Mouse (Mus musculus): ENCODE data around the gene Gpr156.
"Not testable (repeated sequence)": the region's sequence is repeated elsewhere in the genome, so short reads cannot be mapped to it uniquely, and the experiment has no call there.

The Gpr156 gene

DNA sequence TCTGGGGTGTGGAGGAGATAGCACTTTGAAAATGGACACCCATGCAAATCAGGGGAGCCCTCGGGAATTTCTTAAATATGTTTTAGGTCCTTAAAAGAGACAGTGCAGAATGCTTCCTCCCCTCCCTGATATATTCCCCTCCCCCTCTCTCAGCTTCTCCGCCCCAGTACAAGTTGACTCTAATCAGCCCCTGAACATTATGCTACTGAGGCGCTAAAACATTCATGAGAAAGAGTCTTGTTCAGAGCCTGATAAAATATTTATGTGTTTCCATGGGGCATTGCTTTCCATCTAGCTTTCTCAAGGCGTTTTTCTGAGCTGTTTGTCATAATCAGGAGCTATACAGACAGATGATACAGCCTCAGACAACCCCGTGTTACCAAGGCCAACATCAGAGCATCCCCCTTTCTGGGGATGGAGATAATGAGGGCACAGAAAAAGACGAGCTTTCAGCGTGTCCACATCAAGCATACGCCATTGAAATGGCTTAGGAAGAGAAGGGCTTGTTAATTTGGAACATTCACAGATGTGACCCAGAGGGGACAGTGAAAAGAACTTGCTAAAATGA, 4.6 kb downstream of the Gpr156 start:
- no peak for DNase-seq

DNA sequence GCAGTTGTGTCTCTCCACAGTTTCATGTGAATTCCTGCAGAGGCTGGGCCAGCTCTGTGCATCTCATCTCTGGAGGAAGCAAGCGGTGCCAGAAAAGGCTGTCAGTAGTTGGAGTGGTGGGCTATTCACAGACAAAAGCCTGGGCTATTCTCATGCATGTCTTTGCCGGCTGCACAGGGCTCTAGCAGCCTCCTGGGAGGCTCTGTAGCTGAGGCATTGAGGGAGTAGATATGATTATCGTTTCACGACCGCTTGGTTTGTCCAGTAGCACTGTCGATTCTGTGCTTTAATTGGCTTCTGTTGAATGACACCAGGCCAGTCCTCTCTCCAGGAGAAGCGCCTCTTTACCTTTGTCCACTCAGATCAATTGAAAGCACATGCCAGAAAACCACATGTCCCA, 9.8 kb downstream of the Gpr156 start:
- no peak for DNase-seq

DNA sequence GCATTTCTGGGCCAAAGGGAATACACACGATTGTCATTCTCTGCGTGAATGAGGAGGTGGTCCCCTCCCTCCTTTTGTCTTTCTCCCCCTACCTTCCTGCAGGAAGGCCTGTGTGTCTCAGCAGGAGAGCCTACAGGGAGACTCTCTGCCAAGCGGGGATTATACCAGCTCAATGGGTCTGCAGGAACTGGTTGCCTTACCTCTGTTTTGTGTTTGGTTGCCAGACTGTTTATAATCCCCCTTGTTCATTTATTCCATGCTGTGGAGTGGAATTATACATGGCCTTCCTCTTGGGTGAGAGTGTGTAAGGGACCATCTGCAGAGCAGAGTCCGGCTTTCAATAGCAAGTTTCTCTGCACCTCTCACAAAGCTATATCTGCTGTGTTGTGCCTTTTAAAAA, 10.8 kb downstream of the Gpr156 start:
- no peak for DNase-seq

DNA sequence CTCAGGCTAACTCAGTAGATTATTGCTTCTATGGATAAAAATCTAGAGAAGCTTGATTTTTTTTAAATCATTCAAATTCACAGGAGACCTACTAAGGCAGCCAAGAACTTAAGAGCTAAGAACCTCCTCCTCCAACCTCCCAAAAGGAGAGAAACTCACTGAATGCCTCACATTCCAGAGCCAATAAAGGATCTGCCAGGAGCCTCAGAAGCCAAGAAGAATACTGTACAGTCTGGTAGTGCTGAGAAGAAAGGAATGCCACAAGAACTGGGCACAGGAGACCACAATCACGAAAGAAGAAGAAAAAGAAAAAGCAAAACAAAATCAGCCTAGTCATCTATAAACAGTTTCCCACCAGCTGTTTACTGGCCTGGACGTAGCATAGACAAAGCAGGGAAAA, 12.7 kb downstream of the Gpr156 start:
- no peak for DNase-seq

DNA sequence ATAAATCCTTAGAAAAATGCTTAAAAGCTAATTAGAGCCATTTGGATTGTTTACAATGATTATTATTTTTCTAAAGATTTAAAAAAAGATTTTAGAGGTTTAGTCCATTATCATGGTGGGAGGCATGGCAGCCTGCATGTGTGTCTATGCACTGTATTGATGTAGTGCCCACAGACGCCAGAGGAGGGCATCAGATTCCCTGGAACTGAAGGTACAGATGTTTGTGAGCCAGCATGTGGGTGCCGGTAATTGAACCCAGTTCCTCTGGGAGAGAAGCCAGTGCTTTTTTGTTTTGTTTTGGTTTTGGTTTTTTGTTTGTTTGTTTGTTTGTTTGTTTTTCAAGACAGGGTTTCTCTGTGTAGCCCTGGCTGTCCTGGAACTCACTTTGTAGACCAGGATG, 13.3 kb downstream of the Gpr156 start:
- no peak for DNase-seq

DNA sequence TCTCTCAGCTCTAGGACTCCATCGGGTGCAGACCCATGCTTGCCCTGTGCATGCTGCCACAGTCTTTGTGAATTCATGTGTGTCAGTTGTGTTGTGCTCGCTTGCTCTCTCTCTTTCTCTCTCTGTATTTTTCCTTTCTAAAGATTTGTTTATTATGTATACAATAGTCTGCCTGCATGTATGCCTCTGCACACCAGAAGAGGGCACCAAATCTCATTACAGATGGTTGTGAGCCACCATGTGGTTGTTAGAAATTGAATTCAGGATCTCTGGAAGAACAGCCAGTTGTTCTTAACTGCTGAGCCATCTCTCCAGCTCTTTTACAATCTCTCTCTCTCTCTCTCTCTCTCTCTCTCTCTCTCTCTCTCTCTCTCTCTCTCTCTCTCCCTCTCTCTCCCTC, 18.6 kb downstream of the Gpr156 start:
- no peak for DNase-seq

DNA sequence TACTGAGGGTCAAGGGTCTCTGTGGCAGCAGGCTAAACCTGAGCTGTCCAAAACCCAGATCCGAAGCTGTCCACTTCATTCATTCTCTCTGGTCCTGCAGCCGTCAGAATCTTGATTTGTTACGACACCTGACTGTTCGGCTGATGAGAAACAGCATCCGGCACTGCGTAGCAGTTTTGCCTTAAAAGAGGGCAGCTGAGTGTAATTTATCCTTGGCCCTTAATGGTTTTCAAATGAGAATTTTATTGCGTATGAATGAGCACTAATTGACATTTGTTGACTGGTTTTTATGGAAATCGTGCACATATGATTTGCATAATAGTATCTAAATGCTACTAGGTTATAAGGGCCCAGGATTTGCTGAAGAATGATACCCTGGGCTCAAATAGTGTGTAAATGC, 21.0 kb downstream of the Gpr156 start:
- DNase-seq, result no peak

DNA sequence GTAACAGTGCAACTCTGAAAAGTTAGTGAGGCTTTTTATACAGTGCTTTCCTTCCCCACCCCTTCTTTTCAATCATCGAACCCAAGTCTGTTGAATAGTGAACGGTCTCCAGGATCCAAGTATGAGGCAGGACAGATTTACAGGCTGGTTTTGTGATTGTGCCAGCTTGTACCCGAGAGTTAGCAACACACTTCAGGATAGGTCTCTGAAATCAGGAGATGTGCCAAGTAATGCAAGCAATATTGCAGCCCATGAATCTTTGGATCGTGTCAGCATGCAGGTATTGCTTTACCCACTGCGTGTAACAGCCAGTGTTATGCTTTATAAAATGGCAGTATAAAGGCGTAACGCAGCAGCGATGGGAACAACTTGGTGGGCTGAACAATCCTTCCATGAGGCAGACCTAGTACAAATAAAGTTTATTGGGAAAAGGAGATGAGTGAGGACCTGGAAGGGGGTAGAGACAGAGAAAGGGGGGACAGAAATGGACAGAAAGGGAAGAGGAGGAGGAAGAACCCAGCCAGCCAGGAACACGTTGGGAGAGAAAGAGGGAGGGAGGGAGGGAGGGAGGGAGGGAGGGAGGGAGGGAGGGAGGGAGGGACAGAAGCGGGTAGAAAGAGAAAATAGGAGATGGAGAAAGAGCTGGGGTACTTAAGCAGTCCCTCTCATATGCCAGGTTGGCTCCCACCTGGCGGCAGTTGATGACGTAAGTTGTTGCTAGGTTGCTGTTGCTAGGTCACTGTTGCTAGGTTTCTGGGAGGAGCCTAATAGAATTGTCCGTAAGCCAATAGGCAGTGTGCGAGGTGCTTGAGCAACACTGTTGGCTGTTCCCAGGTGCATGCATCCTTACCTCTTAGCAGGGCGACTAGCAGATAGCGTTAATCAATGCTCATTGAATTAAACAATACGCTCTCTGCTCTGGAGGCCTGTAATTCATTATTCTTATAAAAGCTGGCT, 22.1 kb downstream of the Gpr156 start:
- peak in 1 of 2 experiments; percentile 13 for DNase-seq

DNA sequence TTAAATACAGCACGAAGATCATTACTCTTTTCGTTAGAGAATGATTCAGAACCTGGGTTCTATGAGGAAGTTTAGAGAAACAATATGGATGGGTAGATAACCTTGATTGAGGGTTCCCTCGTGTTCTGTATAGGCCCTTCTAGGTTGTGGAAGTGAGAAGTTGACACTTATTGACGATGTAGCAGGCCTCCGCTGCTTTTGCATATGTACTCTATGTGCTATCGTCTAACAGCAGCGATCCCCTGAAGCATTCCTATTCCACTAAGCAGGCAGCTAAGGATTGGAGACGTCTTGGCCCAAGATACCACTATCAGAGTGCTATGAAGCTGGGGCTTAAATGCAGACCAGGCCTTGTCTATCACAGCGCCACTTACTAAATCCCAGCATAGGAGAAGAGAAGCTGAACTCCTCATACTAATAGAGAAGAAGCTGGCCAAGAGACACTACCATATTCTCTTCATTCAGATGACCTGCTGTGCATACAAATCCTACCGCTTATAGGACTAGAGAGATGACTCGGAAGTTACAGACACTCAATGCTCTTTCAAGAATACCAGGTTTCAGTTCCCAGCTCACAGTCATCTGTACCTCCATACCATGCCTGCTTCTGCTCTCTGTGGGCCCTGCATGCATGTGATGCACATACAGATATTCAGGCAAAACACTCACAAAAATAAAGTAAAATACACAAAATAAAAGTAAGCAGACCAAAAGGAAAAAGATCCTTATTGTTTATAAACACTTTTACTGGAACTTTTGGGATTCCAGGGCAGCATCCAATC, 23.0 kb downstream of the Gpr156 start:
- DNase-seq, result no peak

DNA sequence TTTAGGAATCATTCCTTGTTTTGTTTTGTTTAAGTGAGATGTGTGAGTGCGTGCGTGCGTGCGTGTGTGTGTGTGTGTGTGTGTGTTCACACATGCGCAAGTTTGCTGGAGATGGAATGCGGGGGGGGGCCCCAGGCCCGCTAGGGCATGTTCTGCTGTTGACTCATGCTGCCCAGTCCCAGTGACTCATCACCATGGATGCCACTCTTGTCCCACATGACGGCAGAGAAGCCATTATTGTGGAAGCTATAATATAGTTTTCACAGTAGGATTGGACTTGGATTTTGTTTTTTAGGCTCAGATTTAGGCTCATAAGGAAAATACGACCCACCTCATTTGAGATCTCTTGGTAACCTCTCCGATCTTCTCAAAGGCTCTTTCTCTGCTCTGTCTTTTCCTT, 24.0 kb downstream of the Gpr156 start:
- no peak for DNase-seq

DNA sequence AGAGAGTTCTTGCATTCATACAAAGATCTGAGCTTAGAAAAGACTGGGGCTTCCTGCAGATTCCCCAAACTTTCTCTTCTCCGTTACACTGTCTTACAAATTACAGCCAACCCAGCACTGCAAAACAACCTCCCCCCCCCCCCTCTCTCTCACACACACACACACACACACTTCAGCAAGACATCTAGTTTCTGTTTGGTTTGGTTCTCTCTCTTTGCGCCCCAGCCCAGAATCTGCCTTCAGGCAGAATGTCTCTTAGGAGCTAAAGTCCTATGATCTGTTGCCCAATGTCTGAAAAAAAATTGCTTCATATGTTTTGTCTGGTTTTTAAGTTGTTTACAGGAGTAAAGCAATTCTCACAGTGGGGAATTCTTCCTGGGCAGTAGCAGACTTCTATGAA, 27.4 kb downstream of the Gpr156 start:
- no peak for DNase-seq

DNA sequence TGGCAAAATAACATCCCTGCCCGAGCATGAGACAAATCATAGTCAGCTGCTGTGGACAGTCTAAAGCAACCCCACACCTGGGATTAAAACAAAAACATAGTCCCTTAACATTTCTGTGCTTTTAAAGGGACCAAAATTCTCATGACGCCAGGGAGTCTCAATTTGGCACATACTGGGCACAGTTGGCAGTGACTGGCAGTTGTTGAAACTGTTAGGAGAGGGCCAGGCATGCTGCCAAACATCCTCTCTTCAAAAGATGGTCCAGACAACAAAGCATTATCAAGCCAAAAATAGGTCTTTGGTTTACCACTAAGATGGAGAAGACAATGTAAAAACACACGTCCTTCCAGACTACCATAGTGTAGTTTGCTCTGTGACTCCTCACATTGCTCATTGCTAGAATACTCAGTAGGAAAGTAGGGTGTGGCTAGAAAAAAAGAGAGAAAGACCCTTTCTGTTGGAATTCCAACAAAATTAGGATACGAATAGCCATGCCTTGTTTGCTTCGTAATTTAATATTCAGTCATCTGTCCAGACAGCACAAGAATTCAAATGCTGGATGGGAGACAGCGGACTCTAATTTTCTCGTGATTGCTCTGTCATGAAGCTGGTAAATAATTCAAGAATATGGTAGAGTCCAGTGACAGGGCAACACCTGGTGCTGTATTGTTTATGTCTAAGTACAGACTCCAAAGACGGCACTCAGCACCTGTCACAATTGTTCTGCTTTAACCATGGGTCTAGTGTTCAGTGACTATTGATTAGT, 28.9 kb downstream of the Gpr156 start:
- DNase-seq, result no peak

DNA sequence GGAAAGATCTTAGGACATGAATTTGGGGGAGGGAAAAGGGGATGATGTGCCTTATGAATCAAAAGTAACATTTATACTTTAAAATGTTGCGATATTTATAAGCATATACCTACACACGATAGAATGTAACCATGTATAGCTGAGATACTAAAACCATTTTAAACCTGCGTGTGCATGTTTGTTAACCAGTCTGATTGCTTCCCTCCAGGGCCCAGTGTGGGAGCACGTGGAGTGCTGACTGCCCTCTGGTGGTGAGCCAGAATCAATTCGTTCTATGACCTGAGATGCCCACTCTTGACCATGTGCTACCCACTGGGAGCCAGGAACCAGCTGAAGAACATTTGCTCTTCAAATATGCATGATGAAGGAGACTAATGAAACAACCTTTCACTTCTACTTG, 30.9 kb downstream of the Gpr156 start:
- peak; percentile 34 to 46 for DNase-seq

DNA sequence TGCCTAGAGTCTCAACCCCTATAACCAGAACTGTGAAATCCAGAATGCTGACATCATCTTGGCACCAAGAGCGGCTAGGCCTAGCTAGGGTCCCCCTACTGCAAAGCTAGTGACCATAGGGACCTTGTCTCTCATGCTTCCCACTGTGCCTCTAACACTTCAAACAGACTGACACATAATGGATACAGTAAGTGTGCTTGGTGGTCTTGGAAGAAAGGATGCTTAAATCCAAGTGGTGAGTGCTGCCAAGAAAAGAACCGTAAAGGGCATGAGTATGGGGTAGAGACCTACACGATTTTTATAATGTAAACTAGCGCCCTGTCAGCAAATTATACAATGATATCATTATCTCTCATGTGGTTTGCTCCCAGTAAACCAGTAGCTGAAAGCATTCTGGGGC, 32.1 kb downstream of the Gpr156 start:
- no peak for DNase-seq

DNA sequence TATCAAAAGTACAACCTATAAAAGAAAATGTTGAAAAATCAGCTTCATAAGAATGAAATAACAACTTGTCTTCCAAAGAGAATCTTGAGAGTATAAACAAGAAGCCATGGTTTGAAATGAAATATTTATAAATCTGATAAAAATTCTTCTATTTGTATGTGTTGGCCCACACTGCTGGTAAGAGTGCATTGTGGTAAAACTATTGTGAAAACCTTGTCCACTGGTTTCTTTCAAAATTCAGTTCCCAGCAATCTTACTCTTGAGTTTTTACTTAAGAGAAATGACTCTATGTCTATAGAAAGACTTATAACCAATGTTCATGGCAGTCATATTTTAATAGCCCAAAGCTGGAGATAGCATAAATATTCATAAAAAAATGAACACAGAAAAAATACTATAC, 34.9 kb downstream of the Gpr156 start:
- DNase-seq, result no peak

DNA sequence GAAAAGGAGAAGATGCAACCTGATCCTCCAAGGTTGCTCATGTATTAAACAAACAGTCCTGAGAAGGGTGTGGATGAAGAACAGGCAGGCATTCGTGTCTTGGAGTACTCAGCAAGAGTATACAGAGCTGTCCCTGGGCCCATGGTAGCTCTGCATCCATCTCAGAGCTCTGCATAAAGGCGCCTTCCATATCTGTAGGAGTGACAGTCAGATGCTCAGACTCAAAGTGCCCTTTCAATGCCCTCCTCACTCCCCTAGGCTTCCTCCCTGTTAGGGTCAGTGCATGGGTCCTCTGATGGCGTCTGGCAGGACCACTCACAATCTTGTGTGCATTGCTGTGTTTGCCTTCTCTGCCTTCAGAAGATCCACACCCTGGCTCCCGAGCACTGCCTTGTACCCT, 36.9 kb downstream of the Gpr156 start:
- no peak for DNase-seq

DNA sequence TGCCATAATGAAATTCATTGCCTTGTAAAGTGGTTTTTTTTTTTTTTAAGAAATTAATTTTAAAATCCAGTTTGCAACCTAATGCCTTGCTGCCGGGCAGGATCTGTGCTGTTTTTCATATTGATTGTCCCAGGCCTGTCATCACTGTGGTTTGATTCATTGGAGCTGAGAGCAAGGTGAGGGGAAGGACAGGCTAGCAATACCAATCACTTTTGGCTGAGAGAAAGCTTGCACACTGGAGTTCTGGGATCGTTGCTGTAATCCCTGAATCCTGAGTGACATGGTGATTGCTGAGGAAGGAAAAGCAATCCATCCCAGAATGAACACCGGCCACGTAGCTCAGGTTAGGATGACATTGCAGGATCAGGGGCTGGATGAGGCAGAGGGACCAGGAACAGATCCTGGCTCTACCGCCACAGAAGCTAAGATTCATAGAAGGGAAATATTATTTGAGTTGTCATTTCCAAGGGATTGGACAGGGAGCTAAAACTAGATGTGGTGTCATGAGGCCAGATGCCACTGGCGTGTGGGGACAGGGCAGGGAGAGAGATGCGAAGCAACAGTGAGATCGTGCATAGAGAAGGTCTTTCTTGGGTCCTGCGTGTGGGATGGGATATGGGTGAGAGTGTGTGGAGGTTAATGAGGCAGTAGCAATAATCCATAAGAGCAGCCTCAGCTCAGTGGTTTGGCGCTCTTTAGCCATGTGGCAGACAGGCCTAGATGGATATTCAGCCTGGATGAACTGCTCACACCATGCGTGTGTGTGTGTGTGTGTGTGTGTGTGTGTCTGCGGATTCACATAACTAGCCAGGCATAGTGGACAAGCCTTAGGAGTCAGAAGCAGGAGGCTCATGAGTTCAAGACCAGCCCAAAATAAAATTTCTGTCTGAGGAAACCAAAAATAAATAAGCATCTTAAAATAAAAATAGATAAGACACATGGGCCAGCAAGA, 38.0 kb downstream of the Gpr156 start:
- DNase-seq, result no peak

DNA sequence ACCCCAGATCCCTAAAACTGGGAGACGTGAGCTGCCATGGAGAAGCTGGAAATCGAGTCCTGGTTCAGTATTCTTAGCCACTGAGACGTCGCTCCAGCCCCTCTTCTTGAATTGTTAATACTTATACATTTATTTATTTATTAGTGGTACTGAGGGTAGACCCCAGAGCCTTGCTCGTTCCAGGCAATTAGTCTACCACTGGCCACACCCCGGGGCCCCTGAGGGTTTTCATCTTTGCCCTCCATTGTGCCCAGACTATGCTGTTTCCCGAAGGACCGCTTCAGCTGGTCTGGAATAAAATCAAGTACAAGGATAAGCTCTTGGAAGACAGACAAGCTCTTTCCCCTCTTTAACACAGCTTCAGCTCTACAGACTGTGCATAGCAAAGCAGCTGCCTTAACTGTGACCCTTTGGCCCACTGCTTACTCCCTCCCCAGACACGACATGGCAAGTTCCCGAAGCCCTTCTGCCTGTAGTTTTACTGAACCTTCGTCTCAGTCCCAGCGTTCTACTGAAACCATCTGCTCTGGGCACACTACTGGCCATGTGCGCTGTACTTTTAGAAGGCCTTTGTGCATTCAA, 39.1 kb downstream of the Gpr156 start:
- DNase-seq, result no peak

DNA sequence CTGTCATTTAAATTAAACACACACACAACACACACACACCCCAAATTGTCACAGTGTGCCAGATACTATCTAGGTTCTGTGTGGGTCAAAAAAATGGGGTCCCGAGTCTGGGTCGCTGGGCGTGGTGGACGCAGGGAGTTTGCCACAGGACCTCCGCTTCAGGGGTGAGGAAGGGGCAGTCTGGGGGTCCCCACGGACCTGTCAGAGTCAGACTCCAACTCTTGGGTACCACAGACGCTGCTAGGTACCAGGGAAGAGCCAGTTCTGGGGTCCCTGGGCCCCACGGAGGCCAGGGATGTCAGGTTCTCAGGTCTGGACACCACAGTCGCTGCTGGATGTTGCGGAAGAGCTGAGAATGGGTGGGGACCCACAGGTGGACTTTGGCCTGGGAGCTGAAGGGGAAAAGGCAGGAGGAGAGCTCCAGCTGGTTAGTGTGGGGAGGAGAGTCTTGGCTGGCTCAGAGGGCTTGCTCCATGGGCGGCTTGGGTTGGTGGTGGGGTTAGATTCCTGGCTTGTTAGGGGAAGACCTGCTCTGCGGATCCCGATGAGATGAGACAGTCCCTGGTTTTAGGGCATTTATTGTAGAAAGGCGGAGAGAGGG, 39.9 kb downstream of the Gpr156 start:
- DNase-seq, result no peak

DNA sequence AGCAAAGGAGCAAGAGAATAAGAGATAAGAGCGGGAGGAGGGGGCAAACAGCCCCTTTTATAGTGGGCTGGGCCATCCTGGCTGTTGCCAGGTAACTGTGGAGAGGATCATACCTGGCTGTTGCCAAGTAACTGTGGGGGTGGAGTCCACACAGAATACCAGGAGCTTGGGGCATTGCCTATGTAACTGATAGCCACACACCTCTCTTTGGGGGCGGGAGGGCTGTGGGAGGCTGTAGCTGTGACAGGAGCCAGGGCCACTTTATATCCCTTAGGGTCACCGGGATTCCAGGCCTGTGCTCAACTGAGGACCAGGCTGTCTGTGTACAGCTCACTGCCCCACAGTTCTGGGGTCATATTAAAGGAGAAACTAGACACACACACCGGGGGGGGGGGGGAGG, 40.5 kb downstream of the Gpr156 start:
- DNase-seq, result no peak

DNA sequence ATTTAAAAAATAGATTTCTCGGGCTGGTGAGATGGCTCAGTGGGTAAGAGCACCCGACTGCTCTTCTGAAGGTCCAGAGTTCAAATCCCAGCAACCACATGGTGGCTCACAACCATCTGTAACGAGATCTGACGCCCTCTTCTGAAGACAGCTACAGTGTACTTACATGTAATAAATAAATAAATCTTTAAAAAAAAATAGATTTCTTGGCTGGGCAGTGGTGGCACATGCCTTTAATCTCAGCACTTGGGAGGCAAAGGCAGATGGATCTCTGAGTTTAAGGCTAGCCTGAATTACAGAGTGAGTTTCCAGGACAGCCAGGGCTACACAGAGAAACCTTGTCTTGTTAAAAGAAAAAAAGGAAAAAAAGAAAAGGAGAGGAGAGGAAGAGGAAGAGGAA, 46.4 kb downstream of the Gpr156 start:
- DNase-seq, result not testable (repeated sequence)

All from kidney, adult 8-10 months (tissue).